Mouse (Mus musculus) frontal cortex, postnatal 14 days (tissue): ENCODE results near the gene Dll4.

Source experiments
- DNase-seq, 2 experiments: peaks; one replicate each; pipeline ENCODE4 v3.0.0; 2022; ENCODE audit warnings: low spot score in 2 of 2

The Dll4 gene

GRCm38 (mm10) chr2:119335535-119335934 is 10.0 kb downstream of the Dll4 start:
- DNase-seq: no peak

GRCm38 (mm10) chr2:119336002-119336401 is 10.4 kb downstream of the Dll4 start:
- DNase-seq: no peak

DNA sequence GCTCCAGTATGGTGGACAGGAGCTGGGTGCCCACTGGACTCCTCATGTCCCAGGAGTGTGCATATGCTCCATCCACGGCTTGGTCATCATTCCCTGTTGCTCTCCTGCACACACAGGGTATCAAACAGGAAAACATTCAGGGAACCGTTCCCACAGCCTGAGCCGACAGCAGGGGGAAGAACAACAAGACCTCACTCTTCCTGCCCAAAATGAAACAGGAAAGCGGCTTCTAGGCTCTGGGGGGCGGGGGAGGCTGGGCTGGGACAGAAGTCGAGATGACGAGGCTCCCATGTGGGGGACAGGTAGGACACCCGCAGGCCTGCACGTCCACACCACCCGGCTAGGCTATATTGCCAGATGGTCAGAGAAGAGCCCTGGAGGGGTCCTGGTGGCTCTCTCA is 10.9 kb downstream of the Dll4 start:
- DNase-seq: no peak

GRCm38 (mm10) chr2:119337425-119338265 is 12.1 kb downstream of the Dll4 start:
- peak; percentile 53 to 73 for DNase-seq

- no peak for DNase-seq
Observed at GRCm38 (mm10) chr2:119344537-119345138, 19.1 kb downstream of the Dll4 start.

DNA sequence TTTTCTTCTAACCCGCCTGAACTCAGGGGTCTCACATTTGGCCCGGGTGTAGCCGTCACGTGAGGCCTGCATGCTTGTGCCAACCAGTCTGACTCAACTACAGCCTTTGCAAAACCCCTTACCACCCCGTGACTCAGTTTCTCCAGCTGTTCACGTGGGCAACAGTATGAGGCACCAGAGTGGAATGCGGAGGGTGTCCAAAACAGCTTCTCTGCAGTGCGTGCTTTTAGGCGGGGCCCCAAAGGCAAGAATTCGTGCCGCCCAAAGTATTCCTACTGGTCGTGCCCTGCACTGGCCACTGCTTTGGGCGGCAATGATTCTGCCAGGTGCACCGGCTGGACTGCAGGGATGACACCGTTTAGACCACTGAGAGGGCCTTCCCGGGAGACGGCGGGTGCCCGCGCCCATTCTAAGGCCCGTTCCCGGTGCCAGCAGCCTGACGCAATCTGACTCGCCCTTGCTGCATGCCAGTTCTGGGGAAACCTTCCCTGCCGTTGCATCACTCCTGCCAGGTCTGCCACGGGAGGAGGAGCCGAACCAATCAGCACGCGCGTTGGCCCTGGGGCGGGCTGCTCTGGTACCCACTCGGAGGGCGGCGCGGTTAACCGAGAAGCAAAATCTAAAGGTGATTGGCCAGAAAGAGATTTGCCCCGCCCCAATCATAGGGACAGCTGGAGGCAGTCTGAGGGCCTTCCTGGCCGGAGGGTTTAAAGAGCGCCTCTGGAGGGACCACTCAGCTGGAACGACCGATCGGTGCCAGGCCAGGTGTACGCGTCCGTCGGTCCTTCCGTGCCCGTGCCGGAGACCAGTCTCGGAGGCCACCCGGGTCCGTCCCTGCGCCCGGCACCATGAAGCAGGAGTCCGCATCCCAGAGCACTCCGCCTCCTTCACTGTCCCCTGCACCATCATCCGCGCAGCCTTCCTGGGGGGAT is 25.2 kb downstream of the Dll4 start, which contains the start of gene Chac1:
TSS of gene Chac1 (plus strand) at position 675 of the 932 bp plus-strand sequence.
- DNase-seq: peak; percentile 92 to 95

DNA sequence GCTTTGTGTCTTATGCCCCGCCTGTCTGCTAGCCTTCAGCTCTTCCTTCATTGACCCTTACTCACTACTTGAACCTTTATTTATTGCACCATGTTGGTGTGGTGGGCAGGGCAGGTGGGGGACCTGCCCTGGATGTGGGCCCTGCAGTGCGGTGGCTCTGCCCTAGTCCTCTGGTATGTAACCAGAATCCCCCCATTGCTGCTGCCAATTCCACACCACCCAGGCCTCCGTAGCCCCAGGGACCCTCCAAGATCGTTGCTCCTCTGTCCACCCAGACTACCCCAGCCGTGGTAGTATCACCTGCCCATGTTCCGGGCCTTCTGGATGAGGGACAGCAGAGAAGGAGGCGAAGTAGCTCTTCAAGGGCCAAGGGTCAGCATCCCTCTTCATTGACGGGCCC is 28.1 kb downstream of the Dll4 start:
- DNase-seq: no peak

DNA sequence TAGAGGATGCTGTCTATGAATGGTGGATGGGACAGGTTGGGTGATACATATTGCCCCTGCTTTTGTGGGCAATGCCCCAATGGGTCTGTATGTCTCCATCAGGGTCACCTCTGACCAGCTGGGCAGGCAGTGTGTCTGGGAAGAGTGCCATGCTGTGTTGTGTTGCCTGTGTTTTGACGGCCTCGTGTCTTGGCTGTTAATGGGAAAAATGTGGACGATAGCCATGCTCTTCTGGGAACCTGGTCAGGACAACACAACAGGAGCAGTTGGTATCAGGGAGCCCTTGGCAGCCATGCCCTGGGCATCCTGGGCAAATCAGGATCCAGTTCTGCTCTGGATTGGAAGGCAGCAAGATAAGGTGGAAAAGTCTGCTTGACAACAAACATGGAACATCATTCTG is 29.5 kb downstream of the Dll4 start:
- no peak for DNase-seq

DNA sequence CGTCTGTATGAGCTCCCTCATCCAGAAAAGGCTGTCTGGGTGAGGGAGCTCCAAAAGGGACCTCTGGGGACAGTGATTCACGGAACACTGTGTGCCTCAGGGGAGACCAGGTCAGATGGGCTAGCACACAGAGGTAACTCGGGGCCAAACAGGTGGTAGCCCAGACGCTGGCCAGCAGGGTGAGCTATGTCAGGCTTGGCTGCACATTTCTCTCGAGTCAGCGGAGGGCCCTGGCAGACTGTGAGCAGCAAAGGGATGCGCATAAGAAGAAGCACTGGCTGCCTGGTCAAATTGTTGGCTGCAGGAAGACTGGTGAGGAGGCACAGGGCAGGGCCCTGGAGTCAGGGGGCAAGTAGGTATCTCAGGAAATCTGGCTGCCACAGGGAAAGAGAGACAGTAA is 30.1 kb downstream of the Dll4 start:
- no peak for DNase-seq

DNA sequence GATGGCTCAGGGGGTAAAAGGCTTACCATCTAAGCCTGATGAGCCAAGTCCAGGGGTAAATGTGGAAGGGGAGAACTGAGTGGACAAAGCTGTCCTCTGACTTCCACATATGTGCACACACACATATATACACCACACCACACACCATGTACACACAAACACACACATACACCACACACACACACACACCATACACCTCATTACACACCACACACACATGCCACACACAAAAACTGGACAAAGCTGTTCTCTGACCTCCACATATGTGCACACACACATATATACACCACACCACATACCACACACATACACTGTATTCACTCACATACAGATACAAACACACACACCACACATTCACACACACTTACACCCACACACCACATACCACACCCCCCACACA is 30.7 kb downstream of the Dll4 start:
- DNase-seq: no peak

DNA sequence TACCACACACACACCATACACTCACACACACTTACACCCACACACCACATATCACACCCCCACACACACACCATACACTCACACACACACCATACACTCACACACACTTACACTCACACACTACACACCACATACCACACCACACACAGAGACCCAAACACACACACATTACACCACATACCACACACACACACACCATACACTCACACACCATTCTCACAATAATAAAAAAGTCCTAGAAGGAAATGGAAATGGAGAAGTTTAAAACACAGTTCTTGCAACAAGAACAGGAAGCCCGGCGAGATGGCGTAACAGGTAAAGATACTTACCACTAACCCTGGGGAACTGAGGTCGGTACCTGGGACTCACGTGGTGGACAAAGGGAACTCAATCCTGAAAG is 31.2 kb downstream of the Dll4 start:
- no peak for DNase-seq

GRCm38 (mm10) chr2:119358249-119358648 is 32.7 kb downstream of the Dll4 start:
- no peak for DNase-seq

GRCm38 (mm10) chr2:119359721-119360291 is 34.2 kb downstream of the Dll4 start:
- no peak for DNase-seq

- DNase-seq: no peak
Observed at GRCm38 (mm10) chr2:119364969-119365368, 39.4 kb downstream of the Dll4 start.

- no peak for DNase-seq
Observed at GRCm38 (mm10) chr2:119367346-119367745, 41.8 kb downstream of the Dll4 start.

DNA sequence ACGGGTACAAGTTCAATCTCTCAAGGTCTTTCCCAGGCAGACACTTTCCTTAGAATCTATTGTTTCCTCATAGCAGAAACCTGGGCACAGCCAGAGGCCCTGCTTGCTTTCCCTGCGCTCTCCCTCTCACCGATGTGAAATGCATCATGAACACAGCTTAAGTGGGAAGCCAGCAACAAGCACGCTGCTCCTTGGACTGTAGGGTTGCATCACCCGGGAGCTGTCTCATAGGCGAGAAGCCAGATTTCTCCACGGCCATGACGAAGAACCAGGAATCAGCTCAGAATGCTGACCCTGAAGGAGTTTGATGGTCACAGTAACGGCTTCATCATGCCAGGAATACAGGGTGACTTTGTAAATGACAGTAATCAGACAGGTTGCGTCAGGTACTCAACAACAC is 44.5 kb downstream of the Dll4 start:
- no peak for DNase-seq

DNA sequence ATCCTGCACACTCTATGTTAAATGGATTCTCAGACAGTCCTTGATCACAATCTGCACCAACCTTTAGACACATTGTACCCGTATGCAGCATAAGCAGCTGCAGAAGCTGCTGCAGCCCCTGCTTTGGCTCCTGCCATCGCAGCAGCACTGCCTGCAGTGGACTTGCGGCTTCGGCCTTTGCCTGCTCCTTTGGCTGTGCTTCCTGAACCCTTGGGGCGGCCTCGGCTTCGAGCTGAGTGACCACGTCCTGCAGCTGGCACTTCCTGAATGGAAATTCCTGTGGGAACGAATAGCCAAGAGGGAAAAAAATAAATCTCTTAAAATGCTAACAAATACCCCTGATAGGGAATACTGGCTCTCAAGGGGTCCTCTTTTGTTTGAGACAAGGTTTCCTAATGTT is 51.7 kb downstream of the Dll4 start:
- DNase-seq: no peak

DNA sequence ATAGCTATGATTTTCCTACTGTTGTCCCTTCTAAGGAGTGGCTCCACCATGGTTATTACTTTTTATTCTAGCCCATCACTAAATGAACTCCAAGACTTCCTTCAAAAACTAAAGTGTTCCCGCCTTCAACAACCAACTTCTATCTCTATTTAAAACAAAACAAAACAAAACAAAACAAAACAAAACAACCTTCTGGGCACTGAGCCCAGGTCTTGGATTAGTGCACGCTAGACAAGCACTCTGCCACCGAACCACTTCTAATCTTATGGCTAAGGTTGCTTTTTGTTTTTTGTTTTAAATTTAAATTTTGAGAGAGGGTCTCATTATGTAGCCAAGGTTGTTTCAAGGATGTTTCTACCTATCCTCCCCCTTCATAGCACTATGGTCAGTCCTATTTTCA is 52.2 kb downstream of the Dll4 start:
- no peak for DNase-seq

GRCm38 (mm10) chr2:119379455-119379854 is 53.9 kb downstream of the Dll4 start:
- DNase-seq: no peak
